Mouse (Mus musculus): Measurements from ENCODE around the gene Olfr1177-ps. TPM values are rescaled to one million over a fixed set of nuclear protein-coding genes. Genes with fewer than 3 reads are reported as not detected.

The Olfr1177-ps gene
- total RNA-seq (2021) = not detected

GRCm38 (mm10) chr2:88346392-88346791 lies at the start of gene Olfr1177-ps:
Olfr1177-ps (minus strand) TSS chr2:88346492.
- intact Hi-C loops (cut with DNase I) = no loop called here
- DNase-seq (ENCODE audit: low spot score in 2 of 2) = no peak

GRCm38 (mm10) chr2:88386762-88387161 lies 40.5 kb upstream of the Olfr1177-ps start, which contains the start of gene Olfr1178:
Olfr1178 (plus strand) TSS chr2:88387062.
- intact Hi-C loops (cut with DNase I) = no loop called here

GRCm38 (mm10) chr2:88356304-88356703 lies 10.0 kb upstream of the Olfr1177-ps start:
- no peak for DNase-seq (ENCODE audit: low spot score in 2 of 2)
- intact Hi-C loops (cut with DNase I) = loop anchor here (5.0 kb wide), 1 partner anchor 1186 kb away; no protein-coding TSS in a partner anchor

More at GRCm38 (mm10) chr2:88386762-88387161, 40.5 kb upstream of the Olfr1177-ps start, which contains the start of gene Olfr1178:
- DNase-seq (ENCODE audit: low spot score in 2 of 2) = no peak

- intact Hi-C loops (cut with DNase I) = no loop called here
- DNase-seq (ENCODE audit: low spot score in 2 of 2) = no peak
Measured at GRCm38 (mm10) chr2:88336421-88336820, 9.9 kb downstream of the Olfr1177-ps start, which contains the start of gene Olfr1176. Olfr1176 (plus strand) TSS chr2:88336721.

- no peak for DNase-seq (ENCODE audit: low spot score in 2 of 2)
- intact Hi-C loops (cut with DNase I) = no loop called here
Measured at GRCm38 (mm10) chr2:88327115-88327514, 19.2 kb downstream of the Olfr1177-ps start, which contains the start of gene Olfr1175-ps. Olfr1175-ps (minus strand) TSS chr2:88327215.

GRCm38 (mm10) chr2:88315035-88315434 lies 31.3 kb downstream of the Olfr1177-ps start, which contains the start of gene Olfr1174-ps:
Olfr1174-ps (minus strand) TSS chr2:88315135.
- intact Hi-C loops (cut with DNase I) = no loop called here
- DNase-seq (ENCODE audit: low spot score in 2 of 2) = no peak

Other genes starting within 250 kb of the Olfr1177-ps start
- not detected for gene Olfr1166, start 218.2 kb downstream of the Olfr1177-ps start, total RNA-seq (2021)
- not detected for gene Olfr1167, start 191.3 kb downstream of the Olfr1177-ps start, total RNA-seq (2021)
- gene Olfr1168, start 164.6 kb downstream of the Olfr1177-ps start, total RNA-seq (2021) = not detected
- gene Olfr1170, start 118.2 kb downstream of the Olfr1177-ps start, total RNA-seq (2021) = not detected
- not detected for gene Olfr1173, start 66.6 kb downstream of the Olfr1177-ps start, total RNA-seq (2021)
- not detected for gene Olfr1174-ps, start 31.4 kb downstream of the Olfr1177-ps start, total RNA-seq (2021)
- not detected for gene Olfr1175-ps, start 19.3 kb downstream of the Olfr1177-ps start, total RNA-seq (2021)
- not detected for gene Olfr1176, start 9.8 kb downstream of the Olfr1177-ps start, total RNA-seq (2021)
- not detected for gene Olfr1178, start 40.6 kb upstream of the Olfr1177-ps start, total RNA-seq (2021)
- not detected for gene Olfr1179, start 60.0 kb upstream of the Olfr1177-ps start, total RNA-seq (2021)
- not detected for gene Olfr1180, start 72.7 kb upstream of the Olfr1177-ps start, total RNA-seq (2021)
- not detected for gene Olfr1181, start 79.7 kb upstream of the Olfr1177-ps start, total RNA-seq (2021)
- not detected for gene Gm13757, start 102.6 kb upstream of the Olfr1177-ps start, total RNA-seq (2021)
- not detected for gene Olfr1183, start 108.4 kb upstream of the Olfr1177-ps start, total RNA-seq (2021)
- not detected for gene Olfr1184, start 137.1 kb upstream of the Olfr1177-ps start, total RNA-seq (2021)
- not detected for gene Olfr1185-ps1, start 146.8 kb upstream of the Olfr1177-ps start, total RNA-seq (2021)
- gene Olfr1186, start 172.1 kb upstream of the Olfr1177-ps start, total RNA-seq (2021) = not detected
- gene Olfr1188, start 210.4 kb upstream of the Olfr1177-ps start, total RNA-seq (2021) = not detected
- gene Olfr1189, start 240.0 kb upstream of the Olfr1177-ps start, total RNA-seq (2021) = not detected